Mouse (Mus musculus) heart, embryonic 11.5 days (tissue): Measurements from ENCODE around the gene Wdr95. TPM values are rescaled to one million over a fixed set of nuclear protein-coding genes. Genes with fewer than 3 reads are reported as not detected.

Experiments used
- ATAC-seq: fragments of 200-750 bp; cut with Nextera tagmentation; replicated peaks from 2 replicates; pipeline ENCODE4 v1.8.0; 2017; ENCODE audit warnings: moderate library complexity; ENCODE audit not compliant: insufficient number of reproducible peaks, low FRiP score, low TSS enrichment
- H3K27ac ChIP-seq: fragments of 300-500 bp; sonication (generic); 2 replicates; pipeline ENCODE4 v1.5.1; 2014; ENCODE audit warnings: mild to moderate bottlenecking, low read depth, low read length
- H3K27me3 ChIP-seq: fragments of 300-500 bp; sonication (generic); 2 replicates; pipeline ENCODE4 v1.6.1; 2014; ENCODE audit warnings: mild to moderate bottlenecking, low read length, mixed read lengths; ENCODE audit not compliant: control insufficient read depth, insufficient read depth
- H3K36me3 ChIP-seq: fragments of 300-500 bp; sonication (generic); 2 replicates; pipeline ENCODE4 v1.6.1; 2014; ENCODE audit warnings: mild to moderate bottlenecking, low read length, moderate library complexity, mixed read lengths; ENCODE audit not compliant: control insufficient read depth, insufficient read depth
- H3K4me1 ChIP-seq: fragments of 300-500 bp; sonication (generic); 2 replicates; pipeline ENCODE4 v1.6.1; 2014; ENCODE audit warnings: low read length; ENCODE audit not compliant: control insufficient read depth, insufficient read depth
- H3K4me2 ChIP-seq: fragments of 300-500 bp; sonication (generic); 2 replicates; pipeline ENCODE4 v1.6.1; 2014; ENCODE audit warnings: mild to moderate bottlenecking, moderate library complexity
- H3K4me3 ChIP-seq: fragments of 300-500 bp; sonication (generic); 2 replicates; pipeline ENCODE4 v1.5.1; 2014; ENCODE audit warnings: low read depth, low read length
- H3K9ac ChIP-seq: fragments of 300-500 bp; sonication (generic); 2 replicates; pipeline ENCODE4 v1.6.1; 2014; ENCODE audit warnings: mild to moderate bottlenecking, low read depth, low read length, moderate library complexity
- H3K9me3 ChIP-seq: fragments of 300-500 bp; sonication (generic); replicated peaks from 2 replicates; pipeline ENCODE4 v1.6.1; 2016; ENCODE audit warnings: low read length; ENCODE audit not compliant: control insufficient read depth
- WGBS: fragments of 180-500 bp; shearing (Covaris S2); extraction: QIAGEN DNeasy Blood & Tissue Kit; methylation state at CpG from one replicate; pipeline ENCODE4 v1.1.7; 2014; ENCODE audit not compliant: insufficient replicate concordance; 5-methylcytosine and 5-hydroxymethylcytosine counted together
- polyA plus RNA-seq: library from polyadenylated mRNA; unstranded; fragments of >200 nt; fragmentation: Nextera tagmentation; extraction: Ambion mirVana; gene quantifications from 2 replicates; pipeline ENCODE4 v1.2.1, GENCODE M21; 2014

Wdr95 gene
- polyA plus RNA-seq = 0.09 TPM in 1 of 2 replicates, not detected in the other

DNA sequence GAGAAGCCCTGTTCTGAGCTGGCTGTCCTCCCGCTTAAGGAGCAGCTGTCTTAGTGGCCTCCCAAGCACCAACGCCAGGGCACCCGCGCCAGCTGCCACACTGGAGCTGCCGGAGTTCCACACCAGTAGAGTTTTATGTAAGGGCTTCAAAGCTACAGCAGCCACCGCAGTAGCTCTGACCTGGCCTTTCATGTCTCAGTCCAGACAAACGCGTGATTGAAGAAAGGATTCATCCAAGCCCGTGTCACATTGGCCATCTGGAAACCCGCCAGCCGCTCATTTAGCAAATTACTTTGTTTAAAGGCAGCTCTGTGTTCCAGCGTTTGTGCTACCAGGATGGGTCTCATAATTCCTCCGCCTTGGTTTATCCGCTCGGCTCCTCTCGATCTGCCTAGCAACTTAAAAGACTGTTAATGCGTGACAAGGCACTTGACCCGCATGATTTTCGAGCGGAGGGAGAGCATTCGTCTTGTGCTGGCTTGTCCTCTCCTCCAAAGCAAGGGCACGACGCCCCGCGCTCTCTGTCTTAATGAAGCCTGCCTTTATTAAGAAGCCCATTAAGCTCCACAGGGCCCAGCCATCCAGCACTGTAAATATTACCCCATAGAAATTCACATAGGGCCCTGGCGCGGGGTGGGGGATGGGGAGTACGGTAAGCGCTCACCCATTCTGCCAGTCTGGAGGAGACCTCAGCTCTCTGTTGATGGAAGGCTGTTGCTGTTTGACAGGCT lies at the start of gene Wdr95:
Gene Wdr95, plus strand, starts transcription at position 681 of the 731 bp plus-strand sequence.
- peaks cover 9% of the 10 kb centered on the region for H3K4me1 ChIP-seq
- H3K4me3 ChIP-seq = peak within 1 kb of the TSS; percentile 14; the same call in 1 of the 2 replicates
- no peaks in the 10 kb centered on the region for H3K27me3 ChIP-seq
- no peak within 1 kb of the TSS for H3K27ac ChIP-seq
- no peak for ATAC-seq
- no peaks in the 10 kb centered on the region for H3K9me3 ChIP-seq
- H3K36me3 ChIP-seq = no peaks in the 10 kb centered on the region
- H3K9ac ChIP-seq = no peak within 1 kb of the TSS
- H3K4me2 ChIP-seq = peak within 1 kb of the TSS; percentile 50
- WGBS = 43% methylated on average over 29 of the region's 29 CpGs

DNA sequence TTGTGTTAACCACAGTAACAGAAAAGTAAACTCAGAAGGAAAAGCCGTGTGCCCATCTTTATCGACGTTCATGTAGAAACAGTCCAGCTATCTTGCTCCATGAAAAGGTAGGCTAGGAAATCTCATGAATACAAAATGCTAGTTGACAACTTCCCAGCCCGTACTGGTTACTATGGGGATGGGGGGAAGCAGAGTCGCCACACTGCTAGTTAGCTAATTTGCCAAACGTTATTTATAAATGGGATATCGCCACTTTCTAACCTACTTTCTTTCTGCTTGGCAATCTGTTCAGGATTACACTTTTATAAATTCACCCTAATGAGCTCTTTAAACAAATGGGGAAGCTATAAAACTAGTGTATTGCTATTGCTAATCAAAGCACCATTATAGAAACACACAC lies 46.6 kb upstream of the Wdr95 start:
- Histone ChIP-seq H3K27ac (no peak overlapping the region), H3K4me3 (no peak overlapping the region), H3K4me2 (no peak overlapping the region), H3K4me1 (no peaks in the 10 kb centered on the region), H3K36me3 (no peaks in the 10 kb centered on the region), H3K9me3 (no peaks in the 10 kb centered on the region), H3K27me3 (no peaks in the 10 kb centered on the region), H3K9ac (no peak overlapping the region)
- ATAC-seq = no peak
- WGBS = 85% methylated on average over 7 of the region's 7 CpGs

DNA sequence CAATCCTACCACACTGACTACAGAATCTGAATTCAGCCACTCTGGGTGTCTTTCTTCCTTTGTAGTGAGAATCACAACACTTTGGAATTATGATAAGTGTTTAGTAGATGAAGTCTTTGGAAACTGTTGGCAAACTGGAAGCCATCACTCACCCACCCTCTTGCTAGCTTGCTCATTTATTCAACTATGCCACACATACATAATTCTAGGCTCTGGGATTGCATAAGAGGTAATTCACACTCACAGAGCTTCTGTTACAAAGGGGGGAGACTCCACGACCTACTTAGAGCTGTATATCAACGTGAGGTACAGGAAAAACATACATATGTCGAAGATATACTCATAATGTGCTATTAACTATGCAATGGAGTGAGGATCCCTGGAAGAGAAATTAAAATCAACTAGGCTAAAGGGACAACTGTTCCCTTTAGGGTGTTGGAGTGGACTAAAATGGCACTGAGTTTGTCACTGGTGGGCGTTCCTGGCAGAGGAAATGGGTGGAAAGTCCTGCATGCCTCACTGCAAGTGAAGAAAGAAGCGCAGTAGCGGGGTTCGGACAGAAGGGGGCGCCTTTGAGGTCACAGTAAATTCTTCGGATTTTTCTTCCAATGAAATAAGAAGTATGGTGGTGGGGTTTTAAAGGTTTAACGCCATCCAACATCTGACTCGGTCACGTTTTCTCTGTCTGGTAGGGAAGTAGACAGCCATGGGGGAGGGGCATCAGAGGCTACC lies 45.0 kb upstream of the Wdr95 start:
- Histone ChIP-seq H3K27me3 (no peaks in the 10 kb centered on the region), H3K9me3 (no peaks in the 10 kb centered on the region), H3K27ac (no peak overlapping the region), H3K4me1 (no peaks in the 10 kb centered on the region), H3K4me3 (no peak overlapping the region), H3K9ac (no peak overlapping the region), H3K36me3 (no peaks in the 10 kb centered on the region), H3K4me2 (no peak overlapping the region)
- ATAC-seq = no peak
- WGBS = 53% methylated on average over 12 of the region's 12 CpGs

DNA sequence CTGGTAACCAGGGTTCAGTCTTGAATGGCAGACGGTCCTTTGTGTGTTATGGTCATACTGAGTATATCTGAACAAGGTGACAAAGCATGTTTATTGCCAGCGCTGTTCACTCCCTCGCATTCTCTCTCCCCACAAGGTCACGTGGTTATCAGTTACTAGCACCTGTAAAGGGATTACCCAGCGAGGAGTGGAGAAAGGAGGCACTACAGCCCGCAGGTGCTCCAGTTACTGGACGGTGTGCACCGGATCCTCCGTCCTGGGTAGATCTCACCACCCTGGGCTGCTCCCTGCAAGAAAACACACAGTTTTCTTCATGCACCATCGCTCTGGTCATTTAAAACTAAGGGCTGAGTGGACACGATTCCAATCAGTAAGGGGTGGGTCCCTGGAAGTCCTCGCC lies 44.2 kb upstream of the Wdr95 start:
- no peak; the same call in 1 of the 2 replicates for ATAC-seq
- Histone ChIP-seq H3K27ac (no peak overlapping the region), H3K9me3 (no peaks in the 10 kb centered on the region), H3K9ac (no peak overlapping the region), H3K4me1 (no peaks in the 10 kb centered on the region), H3K36me3 (no peaks in the 10 kb centered on the region), H3K27me3 (no peaks in the 10 kb centered on the region), H3K4me2 (no peak overlapping the region), H3K4me3 (no peak overlapping the region)
- WGBS = 70% methylated on average over 12 of the region's 12 CpGs

DNA sequence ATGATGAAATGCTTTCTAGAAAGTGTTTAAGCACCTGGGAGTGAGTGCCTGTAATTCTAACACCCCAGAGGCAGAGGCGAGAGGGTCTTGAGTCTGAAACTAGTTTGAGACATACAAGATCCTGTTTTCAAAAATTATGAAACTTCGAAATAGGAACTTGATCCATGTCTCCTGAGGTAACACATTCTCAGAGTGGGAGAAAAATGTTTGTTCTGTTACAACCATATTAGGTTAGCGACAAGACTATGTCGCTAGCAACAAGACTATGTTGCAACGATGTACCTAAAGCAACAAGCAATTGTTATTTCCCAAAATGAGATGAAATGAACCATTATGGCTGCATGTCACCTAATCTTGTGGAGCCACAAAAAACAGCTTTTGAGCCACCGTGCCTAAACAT lies 43.0 kb upstream of the Wdr95 start:
- H3K27me3 ChIP-seq = no peaks in the 10 kb centered on the region
- H3K4me2 ChIP-seq = no peak overlapping the region
- no peak overlapping the region for H3K27ac ChIP-seq
- no peak for ATAC-seq
- no peak overlapping the region for H3K4me3 ChIP-seq
- H3K4me1 ChIP-seq = no peaks in the 10 kb centered on the region
- no peaks in the 10 kb centered on the region for H3K36me3 ChIP-seq
- WGBS = 85% methylated on average over 6 of the region's 6 CpGs
- no peaks in the 10 kb centered on the region for H3K9me3 ChIP-seq
- no peak overlapping the region for H3K9ac ChIP-seq

DNA sequence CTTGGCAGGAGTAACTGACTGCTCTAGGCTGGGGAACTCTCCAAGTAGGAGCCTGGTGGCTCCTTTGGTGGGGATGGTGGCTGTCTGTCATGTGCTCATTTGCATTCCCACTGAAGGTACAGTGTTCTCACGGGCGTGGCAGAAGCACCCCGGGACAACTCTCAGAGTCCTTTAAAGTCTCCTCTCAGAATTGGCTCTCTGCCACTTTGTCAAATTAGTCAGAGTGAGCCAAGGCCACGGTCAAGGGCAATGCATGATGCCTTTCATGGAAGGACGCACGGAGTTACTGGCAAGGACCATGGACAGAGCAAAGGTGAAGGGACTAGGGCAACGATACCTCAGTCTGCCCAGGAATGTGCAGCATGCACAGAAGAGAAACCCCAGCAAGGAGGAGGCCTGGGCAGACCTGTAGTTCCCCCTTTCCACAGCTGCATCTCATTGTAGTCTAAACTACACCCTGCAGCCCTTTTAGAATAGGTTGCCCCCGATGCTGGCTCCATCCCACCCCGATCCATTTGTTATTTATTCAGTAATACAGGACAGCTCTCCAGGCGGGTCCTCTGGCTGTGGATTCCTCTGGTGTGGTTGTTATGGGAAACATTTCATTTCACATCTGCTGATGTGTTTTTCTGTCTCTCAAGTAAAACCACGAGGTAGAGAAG lies 40.0 kb upstream of the Wdr95 start:
- Histone ChIP-seq H3K4me1 (no peaks in the 10 kb centered on the region), H3K27ac (no peak overlapping the region), H3K36me3 (no peaks in the 10 kb centered on the region), H3K9me3 (no peaks in the 10 kb centered on the region), H3K4me2 (no peak overlapping the region), H3K4me3 (no peak overlapping the region), H3K9ac (no peak overlapping the region), H3K27me3 (no peaks in the 10 kb centered on the region)
- ATAC-seq = no peak
- WGBS = 46% methylated on average over 11 of the region's 11 CpGs

DNA sequence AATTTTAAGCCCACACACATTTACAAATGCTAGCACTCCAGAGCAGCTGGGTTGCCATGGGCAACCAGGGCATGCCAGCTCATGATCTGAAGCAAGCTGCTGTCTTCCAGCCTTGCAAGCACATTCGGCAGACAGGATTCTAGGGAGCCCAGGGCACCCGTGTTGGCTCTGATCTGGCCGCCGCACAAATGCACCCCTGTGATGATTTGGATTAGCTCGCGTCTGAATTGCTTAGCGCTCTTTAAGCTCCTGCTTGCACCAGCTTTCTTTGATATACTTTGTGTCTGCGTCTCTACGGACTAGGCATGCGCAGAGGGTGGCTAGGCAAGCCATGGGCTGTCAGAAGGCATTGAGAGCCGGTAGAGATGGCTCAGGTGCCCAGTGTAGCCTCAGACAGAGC lies 39.3 kb upstream of the Wdr95 start:
- no peak overlapping the region for H3K9ac ChIP-seq
- H3K4me2 ChIP-seq = no peak overlapping the region
- 84% methylated on average over 11 of the region's 11 CpGs for WGBS
- no peak overlapping the region for H3K27ac ChIP-seq
- H3K9me3 ChIP-seq = no peaks in the 10 kb centered on the region
- H3K27me3 ChIP-seq = no peaks in the 10 kb centered on the region
- ATAC-seq = no peak
- H3K36me3 ChIP-seq = no peaks in the 10 kb centered on the region
- no peaks in the 10 kb centered on the region for H3K4me1 ChIP-seq
- H3K4me3 ChIP-seq = no peak overlapping the region

DNA sequence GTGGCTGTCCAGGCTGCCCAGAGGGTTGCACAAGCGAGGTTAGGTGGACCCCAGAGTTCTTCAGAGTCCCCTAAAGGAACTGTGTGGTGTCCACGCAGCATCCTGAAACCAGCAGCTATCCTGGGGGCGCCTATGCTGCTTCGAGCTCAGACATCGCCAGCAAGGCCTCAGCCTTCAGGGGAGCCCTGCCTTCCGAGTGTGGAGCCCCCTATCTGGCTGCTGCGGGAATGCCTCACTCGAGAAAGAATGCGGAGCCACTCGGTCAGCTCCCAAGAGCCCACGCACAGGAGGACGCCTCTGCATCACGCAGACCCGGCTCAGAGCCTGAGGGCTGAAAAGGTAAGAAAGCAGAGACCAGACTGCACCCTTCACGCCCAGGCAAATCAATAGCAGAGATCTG lies 38.2 kb upstream of the Wdr95 start:
- Histone ChIP-seq H3K9me3 (no peaks in the 10 kb centered on the region), H3K9ac (no peak overlapping the region), H3K27me3 (no peaks in the 10 kb centered on the region), H3K36me3 (no peaks in the 10 kb centered on the region), H3K4me1 (no peaks in the 10 kb centered on the region), H3K4me3 (no peak overlapping the region), H3K27ac (no peak overlapping the region), H3K4me2 (no peak overlapping the region)
- WGBS = 58% methylated on average over 15 of the region's 15 CpGs
- ATAC-seq = no peak
